Mouse (Mus musculus): ENCODE results near the gene Map10.

GRCm38 (mm10) chr8:125665876-125666186, 3.8 kb upstream of the Map10 start:
- TF ChIP-seq TAL1 (IDR thresholded peaks at IDR 0.05; ENCODE audit: low read length) = no peak
- TF ChIP-seq GATA1 (IDR thresholded peaks at IDR 0.05; ENCODE audit: low read length) = no peak
